Mouse (Mus musculus) stomach, postnatal 0 days (tissue): ENCODE results near the gene Zfp658. TPM values are rescaled to one million over a fixed set of nuclear protein-coding genes. Genes with fewer than 3 reads are reported as not detected.
A peak's percentile ranks its signal among the peaks of the same experiment; 100 is the strongest.

Experiments used
- ATAC-seq: fragments of 200-750 bp; cut with Nextera tagmentation; 2 replicates; pipeline ENCODE4 v1.8.0; 2017; ENCODE audit not compliant: low FRiP score, low TSS enrichment
- DNase-seq: peaks from one replicate; pipeline ENCODE4 v3.0.0-alpha.2; 2016; ENCODE audit warnings: low spot score
- H3K27ac ChIP-seq: fragments of 300-500 bp; sonication (generic); replicated peaks from 2 replicates; pipeline ENCODE4 v1.5.1; 2014; ENCODE audit warnings: mild to moderate bottlenecking, control low read depth
- H3K27me3 ChIP-seq: fragments of 300-500 bp; sonication (generic); 2 replicates; pipeline ENCODE4 v1.6.1; 2014; ENCODE audit warnings: low read length; ENCODE audit not compliant: control insufficient read depth, insufficient read depth
- H3K36me3 ChIP-seq: fragments of 300-500 bp; sonication (generic); 2 replicates; pipeline ENCODE4 v1.6.1; 2014; ENCODE audit warnings: low read length, mixed read lengths; ENCODE audit not compliant: control insufficient read depth, insufficient read depth
- H3K4me1 ChIP-seq: fragments of 300-500 bp; sonication (generic); replicated peaks from 2 replicates; pipeline ENCODE4 v1.6.1; 2014; ENCODE audit warnings: antibody characterized with exemption; ENCODE audit not compliant: control insufficient read depth, insufficient read depth
- H3K4me2 ChIP-seq: fragments of 300-500 bp; sonication (generic); replicated peaks from 2 replicates; pipeline ENCODE4 v1.6.1; 2014; ENCODE audit warnings: low read depth, mild to moderate bottlenecking, control low read depth, moderate library complexity
- H3K4me3 ChIP-seq: fragments of 300-500 bp; sonication (generic); 2 replicates; pipeline ENCODE4 v1.5.1; 2014; ENCODE audit warnings: low read depth, low read length, control low read depth
- H3K9ac ChIP-seq: fragments of 300-500 bp; sonication (generic); 2 replicates; pipeline ENCODE4 v1.6.1; 2014; ENCODE audit warnings: mild to moderate bottlenecking, low read length, control low read depth, mixed read lengths
- H3K9me3 ChIP-seq: fragments of 300-500 bp; sonication (generic); 2 replicates; pipeline ENCODE4 v1.6.1; 2016; ENCODE audit warnings: low read length; ENCODE audit not compliant: control insufficient read depth
- CTCF ChIP-seq: IDR thresholded peaks from 2 replicates; pipeline ENCODE4 v1.5.1; 2016; ENCODE audit warnings: antibody characterized with exemption, low read depth, mild to moderate bottlenecking, moderate library complexity
- EP300 ChIP-seq: optimal IDR thresholded peaks from 2 replicates; pipeline ENCODE3; 2016; ENCODE audit warnings: antibody characterized with exemption
- WGBS: fragments of 180-500 bp; shearing (Covaris S2); extraction: QIAGEN DNeasy Blood & Tissue Kit; methylation state at CpG from one replicate; pipeline ENCODE4 v1.1.7; 2014; 5-methylcytosine and 5-hydroxymethylcytosine counted together
- polyA plus RNA-seq: library from polyadenylated mRNA; unstranded; fragments of >200 nt; fragmentation: Nextera tagmentation; extraction: Ambion mirVana; gene quantifications from 2 replicates; pipeline ENCODE4 v1.2.1, GENCODE M21; 2015

Zfp658 gene
- polyA plus RNA-seq, 1 experiment from 2014 or later, result 1.2 TPM

DNA sequence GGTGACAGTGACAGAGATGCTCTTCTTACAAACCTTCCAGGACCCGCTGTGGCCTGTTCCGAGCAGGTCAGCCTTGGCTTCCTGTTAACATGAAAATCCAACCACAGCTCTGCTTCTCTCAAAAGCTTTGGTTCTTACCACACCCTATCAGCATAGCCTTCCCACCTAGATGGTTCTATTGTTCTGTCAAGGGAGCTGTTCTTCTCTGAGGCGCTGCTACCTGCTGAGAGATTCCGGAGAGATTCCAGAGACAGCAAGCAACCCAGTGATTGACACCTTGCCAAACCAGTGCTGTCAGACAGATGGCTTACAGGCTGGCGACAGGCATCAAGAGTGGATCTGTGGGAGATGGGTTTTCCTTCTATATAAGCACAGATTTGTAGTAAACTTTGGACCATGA lies 14.4 kb upstream of the Zfp658 start:
- 29% methylated on average over 5 of the region's 5 CpGs for WGBS
- no peak for TF ChIP-seq EP300
- no peak for TF ChIP-seq CTCF
- ATAC-seq, result no peak

DNA sequence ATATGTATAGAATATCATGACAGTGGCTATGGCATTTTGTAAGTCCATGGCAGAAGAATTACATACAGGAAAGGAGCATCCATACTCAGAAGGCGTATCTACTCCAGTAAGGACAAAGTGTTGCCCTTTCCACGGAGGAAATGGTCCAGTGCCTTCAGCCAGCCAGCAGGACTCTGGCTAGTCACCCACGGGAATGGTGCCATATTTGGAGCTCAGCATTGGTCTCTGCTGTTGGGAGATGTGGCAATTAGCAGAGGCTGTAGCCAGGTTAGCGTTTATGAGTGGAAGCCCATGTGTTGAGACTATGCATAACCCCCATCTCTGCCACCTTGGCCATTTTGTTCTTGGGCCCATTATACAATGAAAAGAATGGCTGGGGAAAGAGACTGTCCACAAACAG lies 13.8 kb upstream of the Zfp658 start:
- WGBS, result 80% methylated on average over 4 of the region's 4 CpGs
- Histone ChIP-seq H3K27ac (no peak overlapping the region), H3K4me3 (no peak overlapping the region), H3K4me1 (no peaks in the 10 kb centered on the region), H3K36me3 (no peaks in the 10 kb centered on the region), H3K27me3 (no peaks in the 10 kb centered on the region), H3K9ac (no peak overlapping the region), H3K9me3 (no peaks in the 10 kb centered on the region), H3K4me2 (no peak overlapping the region)
- TF ChIP-seq CTCF, result no peak
- TF ChIP-seq EP300, result no peak
- ATAC-seq, result no peak
- DNase-seq, result no peak

More for the DNA sequence above, 14.4 kb upstream of the Zfp658 start:
- no peaks in the 10 kb centered on the region for H3K4me1 ChIP-seq
- no peak overlapping the region for H3K27ac ChIP-seq
- no peaks in the 10 kb centered on the region for H3K27me3 ChIP-seq
- no peak overlapping the region for H3K9ac ChIP-seq
- H3K4me3 ChIP-seq, result no peak overlapping the region
- no peak overlapping the region for H3K4me2 ChIP-seq
- no peak for DNase-seq
- no peaks in the 10 kb centered on the region for H3K36me3 ChIP-seq
- no peaks in the 10 kb centered on the region for H3K9me3 ChIP-seq

DNA sequence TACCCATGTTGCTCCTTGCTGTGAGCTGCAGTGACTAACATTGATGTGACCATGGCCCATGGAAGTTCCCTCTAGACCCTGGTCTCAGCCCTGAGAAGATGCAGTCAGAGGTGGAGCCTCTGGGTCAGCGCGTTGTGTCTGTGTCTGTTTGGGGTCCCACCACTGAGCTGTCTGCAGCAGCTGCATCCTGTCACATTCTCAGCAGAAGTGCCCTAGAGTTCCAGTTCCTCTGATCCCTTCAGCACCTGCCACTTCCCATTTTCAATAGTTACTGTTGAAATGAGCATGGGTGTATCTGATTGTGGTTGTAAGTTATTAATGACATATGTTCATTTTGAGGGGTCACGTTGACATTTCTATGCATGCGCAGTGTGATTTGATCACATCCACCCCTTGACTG lies 8.9 kb upstream of the Zfp658 start:
- H3K9me3 ChIP-seq, result no peaks in the 10 kb centered on the region
- 70% methylated on average over 4 of the region's 4 CpGs for WGBS
- ATAC-seq (no peak), DNase-seq (no peak)
- H3K36me3 ChIP-seq, result no peaks in the 10 kb centered on the region
- H3K27me3 ChIP-seq, result no peaks in the 10 kb centered on the region
- H3K4me1 ChIP-seq, result no peaks in the 10 kb centered on the region
- no peak overlapping the region for H3K4me3 ChIP-seq
- no peak overlapping the region for H3K4me2 ChIP-seq
- no peak for TF ChIP-seq EP300
- no peak for TF ChIP-seq CTCF
- H3K9ac ChIP-seq, result no peak overlapping the region
- no peak overlapping the region for H3K27ac ChIP-seq

DNA sequence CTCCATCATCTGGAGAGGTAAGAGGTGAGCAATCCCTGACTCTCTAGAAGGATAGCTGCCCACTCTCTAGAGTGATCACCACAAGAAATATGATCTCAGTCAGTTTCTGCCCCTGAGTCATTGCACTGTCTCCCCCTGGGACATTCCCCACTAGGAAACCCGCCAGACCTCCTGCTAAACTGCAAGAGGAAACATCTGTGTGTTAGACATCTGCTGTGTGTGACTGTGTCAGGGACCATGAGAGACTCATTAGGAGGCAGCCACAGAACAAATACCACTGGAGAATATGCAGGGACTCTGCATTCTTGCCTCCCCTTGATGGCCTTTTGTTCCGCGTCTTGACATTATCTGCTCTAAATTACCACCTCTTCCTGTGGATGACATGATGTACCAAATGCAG lies 7.5 kb upstream of the Zfp658 start:
- Histone ChIP-seq H3K4me3 (no peak overlapping the region), H3K4me1 (no peaks in the 10 kb centered on the region), H3K4me2 (no peak overlapping the region), H3K9me3 (no peaks in the 10 kb centered on the region), H3K27me3 (no peaks in the 10 kb centered on the region), H3K9ac (no peak overlapping the region), H3K36me3 (no peaks in the 10 kb centered on the region), H3K27ac (no peak overlapping the region)
- DNase-seq (no peak), ATAC-seq (peak; percentile 51; the same call in 1 of the 2 replicates)
- 65% methylated on average over 3 of the region's 3 CpGs for whole genome bisulfite sequencing
- TF ChIP-seq EP300, result no peak
- no peak for TF ChIP-seq CTCF

DNA sequence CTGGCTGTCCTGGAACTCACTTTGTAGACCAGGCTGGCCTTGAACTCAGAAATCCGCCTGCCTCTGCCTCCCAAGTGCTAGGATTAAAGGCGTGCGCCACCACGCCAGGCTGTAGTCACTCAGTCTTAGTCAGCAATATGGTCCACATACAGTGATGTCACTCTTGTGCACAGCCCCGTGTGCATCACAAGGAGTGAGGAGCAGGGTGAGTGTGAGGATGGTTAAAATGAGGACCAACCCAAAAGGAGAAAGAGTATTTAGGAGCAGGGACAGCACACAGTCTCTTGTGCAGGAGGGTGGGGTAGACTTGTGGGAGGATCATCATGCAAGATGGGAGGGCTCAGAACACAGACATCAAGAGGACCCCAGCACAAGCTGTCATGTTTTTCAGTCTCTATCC lies 6.7 kb upstream of the Zfp658 start:
- H3K9ac ChIP-seq, result no peak overlapping the region
- DNase-seq (no peak), ATAC-seq (no peak)
- no peaks in the 10 kb centered on the region for H3K9me3 ChIP-seq
- no peaks in the 10 kb centered on the region for H3K36me3 ChIP-seq
- no peaks in the 10 kb centered on the region for H3K27me3 ChIP-seq
- 82% methylated on average over 5 of the region's 5 CpGs for WGBS
- H3K4me3 ChIP-seq, result no peak overlapping the region
- no peak overlapping the region for H3K4me2 ChIP-seq
- H3K27ac ChIP-seq, result no peak overlapping the region
- H3K4me1 ChIP-seq, result no peaks in the 10 kb centered on the region
- no peak for TF ChIP-seq EP300
- TF ChIP-seq CTCF, result no peak

DNA sequence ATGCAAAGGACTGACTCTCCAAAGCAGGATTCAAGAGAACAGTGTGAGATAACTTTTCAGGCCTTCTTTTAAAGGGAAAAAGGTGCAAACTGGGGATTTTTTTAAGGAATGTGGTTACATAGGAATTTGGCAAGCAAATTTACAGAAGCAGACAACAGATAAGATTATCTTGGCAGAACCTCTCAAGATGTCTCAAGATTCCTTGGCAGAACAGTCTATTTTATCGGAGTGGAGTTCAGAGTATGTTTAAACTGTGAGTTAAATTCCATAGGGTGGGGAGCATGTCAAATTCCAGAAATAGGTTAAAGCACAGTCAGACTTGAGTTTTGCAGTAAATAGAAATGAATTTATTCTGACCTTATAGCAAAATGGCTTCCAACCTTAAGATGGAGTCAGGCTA lies 5.2 kb upstream of the Zfp658 start:
- H3K27me3 ChIP-seq, result no peaks in the 10 kb centered on the region
- H3K9me3 ChIP-seq, result no peaks in the 10 kb centered on the region
- H3K4me1 ChIP-seq, result no peaks in the 10 kb centered on the region
- 24% methylated on average over 1 of the region's 1 CpGs for WGBS
- H3K4me3 ChIP-seq, result no peak overlapping the region
- TF ChIP-seq EP300 (no peak), CTCF (no peak)
- H3K9ac ChIP-seq, result no peak overlapping the region
- H3K36me3 ChIP-seq, result no peaks in the 10 kb centered on the region
- ATAC-seq (no peak), DNase-seq (no peak)
- no peak overlapping the region for H3K4me2 ChIP-seq
- no peak overlapping the region for H3K27ac ChIP-seq
